Mouse (Mus musculus) heart, embryonic 14.5 days (tissue): ENCODE results near the gene Larp1b. TPM values are rescaled to one million over a fixed set of nuclear protein-coding genes. Genes with fewer than 3 reads are reported as not detected.

Experiments used
- ATAC-seq: fragments of 200-750 bp; cut with Nextera tagmentation; 2 replicates; pipeline ENCODE4 v1.8.0; 2017; ENCODE audit warnings: low read depth, moderate TSS enrichment; ENCODE audit not compliant: insufficient number of reproducible peaks, insufficient read depth, low FRiP score
- H3K27ac ChIP-seq, 2 experiments: fragments of 200-500 bp in 1 of 2; fragments of 300-500 bp in 1 of 2; sonication (generic) in 1 of 2; replicated peaks in 1 of 2; 2 replicates each; pipeline ENCODE4 v1.5.1; 2012 to 2014; ENCODE audit warnings: low read depth in 2 of 2, low read length in 2 of 2, control low read depth in 1 of 2, mild to moderate bottlenecking in 1 of 2, mixed read lengths in 1 of 2; ENCODE audit not compliant: control insufficient read depth in 1 of 2, insufficient read depth in 1 of 2
- H3K27me3 ChIP-seq: fragments of 300-500 bp; sonication (generic); 2 replicates; pipeline ENCODE4 v1.6.1; 2014; ENCODE audit warnings: mild to moderate bottlenecking, low read length, control low read depth; ENCODE audit not compliant: control insufficient read depth, insufficient read depth
- H3K36me3 ChIP-seq: fragments of 300-500 bp; sonication (generic); 2 replicates; pipeline ENCODE4 v1.6.1; 2014; ENCODE audit warnings: mild to moderate bottlenecking, control low read depth, low read length, mixed read lengths; ENCODE audit not compliant: control insufficient read depth, insufficient read depth
- H3K4me1 ChIP-seq, 2 experiments: fragments of 200-500 bp in 1 of 2; fragments of 300-500 bp in 1 of 2; sonication (generic) in 1 of 2; 2 replicates each; pipeline ENCODE4 v1.6.1; 2012 to 2014; ENCODE audit warnings: low read length in 2 of 2, control low read depth in 1 of 2, mixed read lengths in 1 of 2; ENCODE audit not compliant: control insufficient read depth in 2 of 2, insufficient read depth in 2 of 2
- H3K4me2 ChIP-seq: fragments of 300-500 bp; sonication (generic); 2 replicates; pipeline ENCODE4 v1.6.1; 2014; ENCODE audit warnings: mild to moderate bottlenecking, low read length
- H3K4me3 ChIP-seq, 2 experiments: fragments of 200-500 bp in 1 of 2; fragments of 300-500 bp in 1 of 2; sonication (generic) in 1 of 2; 2 replicates each; pipeline ENCODE4 v1.5.1; 2012 to 2014; ENCODE audit warnings: low read length in 2 of 2, mild to moderate bottlenecking in 2 of 2, control low read depth in 1 of 2, low read depth in 1 of 2, moderate library complexity in 1 of 2; ENCODE audit not compliant: control insufficient read depth in 1 of 2, insufficient read depth in 1 of 2
- H3K9ac ChIP-seq: fragments of 300-500 bp; sonication (generic); 2 replicates; pipeline ENCODE4 v1.6.1; 2014; ENCODE audit warnings: mild to moderate bottlenecking, low read length
- H3K9me3 ChIP-seq: fragments of 300-500 bp; sonication (generic); 2 replicates; pipeline ENCODE4 v1.6.1; 2016; ENCODE audit warnings: low read length, control low read depth; ENCODE audit not compliant: control insufficient read depth
- WGBS: fragments of 180-500 bp; shearing (Covaris S2); extraction: QIAGEN DNeasy Blood & Tissue Kit; methylation state at CpG from one replicate; pipeline ENCODE4 v1.1.7; 2014; 5-methylcytosine and 5-hydroxymethylcytosine counted together
- polyA plus RNA-seq: library from polyadenylated mRNA; unstranded; fragments of >200 nt; fragmentation: Nextera tagmentation; extraction: Ambion mirVana; gene quantifications from 2 replicates; pipeline ENCODE4 v1.2.1, GENCODE M21; 2014

The Larp1b gene
- polyA plus RNA-seq, 1 experiment from 2014 or later: 15.7 TPM

- no peak overlapping the region for H3K4me3 ChIP-seq
- no peaks in the 10 kb centered on the region for H3K9me3 ChIP-seq
- H3K27me3 ChIP-seq: no peaks in the 10 kb centered on the region
- no peak for ATAC-seq
- no peaks in the 10 kb centered on the region for H3K4me1 ChIP-seq
- 72% methylated on average over 1 of the region's 1 CpGs for WGBS
- H3K36me3 ChIP-seq: no peaks in the 10 kb centered on the region
- H3K27ac ChIP-seq: no peak overlapping the region
- H3K9ac ChIP-seq: no peak overlapping the region
- H3K4me2 ChIP-seq: no peak overlapping the region
Measured at GRCm38 (mm10) chr3:40995161-40995560, 45.5 kb downstream of the Larp1b start.

DNA sequence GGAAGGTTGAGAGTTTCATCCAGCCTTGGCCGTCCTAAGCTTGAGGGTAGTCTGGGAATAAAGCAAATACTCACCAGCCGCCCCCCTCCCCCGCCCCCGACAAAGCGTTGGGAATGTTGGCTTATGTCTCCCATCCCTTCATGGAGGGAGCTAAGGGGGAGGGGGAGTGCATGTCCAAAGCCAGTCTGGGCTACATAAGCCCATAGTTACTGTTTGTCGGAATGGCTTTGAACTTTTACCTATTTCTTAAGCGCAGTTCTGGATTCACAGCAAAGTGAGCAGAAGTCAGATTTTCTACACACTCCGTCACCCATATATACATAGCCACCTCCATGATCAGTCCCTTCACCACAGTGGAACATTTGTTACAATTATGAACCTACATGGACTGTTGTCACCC lies 59.7 kb downstream of the Larp1b start:
- Histone ChIP-seq H3K27ac (no peak overlapping the region), H3K4me2 (no peak overlapping the region), H3K36me3 (no peaks in the 10 kb centered on the region), H3K4me3 (no peak overlapping the region), H3K27me3 (no peaks in the 10 kb centered on the region), H3K9ac (no peak overlapping the region), H3K4me1 (no peaks in the 10 kb centered on the region), H3K9me3 (no peaks in the 10 kb centered on the region)
- no peak for ATAC-seq
- 76% methylated on average over 8 of the region's 8 CpGs for WGBS

- no peaks in the 10 kb centered on the region for H3K9me3 ChIP-seq
- 85% methylated on average over 3 of the region's 3 CpGs for WGBS
- H3K4me1 ChIP-seq: no peaks in the 10 kb centered on the region
- no peak overlapping the region for H3K27ac ChIP-seq
- no peak overlapping the region for H3K4me3 ChIP-seq
- no peaks in the 10 kb centered on the region for H3K36me3 ChIP-seq
- H3K9ac ChIP-seq: no peak overlapping the region
- no peak overlapping the region for H3K4me2 ChIP-seq
- ATAC-seq: no peak
- no peaks in the 10 kb centered on the region for H3K27me3 ChIP-seq
Measured at GRCm38 (mm10) chr3:41009990-41010389, 60.4 kb downstream of the Larp1b start.

DNA sequence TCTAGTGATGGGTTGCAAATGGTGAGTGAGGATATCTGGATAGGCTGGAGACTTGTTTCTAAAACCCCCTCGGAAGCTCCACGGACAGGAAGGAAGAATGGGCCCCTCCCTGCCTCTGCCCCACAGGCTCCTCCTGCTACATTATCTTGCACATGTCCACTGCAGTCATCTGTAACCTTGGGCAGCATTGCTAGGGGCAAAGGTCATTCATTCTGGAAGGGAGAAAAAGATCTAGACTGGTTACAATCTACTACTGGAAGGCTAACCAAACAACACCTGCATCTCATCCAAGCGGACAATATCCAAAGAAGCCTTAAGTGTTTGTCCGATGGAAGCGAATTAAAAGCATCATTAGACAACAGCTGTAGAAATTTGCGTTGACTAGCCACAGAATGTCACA lies 61.1 kb downstream of the Larp1b start:
- no peaks in the 10 kb centered on the region for H3K27me3 ChIP-seq
- no peaks in the 10 kb centered on the region for H3K9me3 ChIP-seq
- H3K36me3 ChIP-seq: no peaks in the 10 kb centered on the region
- no peak for ATAC-seq
- H3K4me1 ChIP-seq: no peaks in the 10 kb centered on the region
- no peak overlapping the region for H3K27ac ChIP-seq
- no peak overlapping the region for H3K9ac ChIP-seq
- no peak overlapping the region for H3K4me3 ChIP-seq
- H3K4me2 ChIP-seq: no peak overlapping the region
- 76% methylated on average over 6 of the region's 6 CpGs for WGBS

GRCm38 (mm10) chr3:41012451-41012850 lies 62.8 kb downstream of the Larp1b start:
- 93% methylated on average over 7 of the region's 7 CpGs for WGBS
- H3K9ac ChIP-seq: no peak overlapping the region
- H3K27ac ChIP-seq: no peak overlapping the region
- H3K4me3 ChIP-seq: no peak overlapping the region
- H3K36me3 ChIP-seq: no peaks in the 10 kb centered on the region
- H3K4me1 ChIP-seq: no peaks in the 10 kb centered on the region
- no peak overlapping the region for H3K4me2 ChIP-seq
- no peaks in the 10 kb centered on the region for H3K27me3 ChIP-seq
- H3K9me3 ChIP-seq: no peaks in the 10 kb centered on the region
- no peak for ATAC-seq

GRCm38 (mm10) chr3:41014946-41015345 lies 65.3 kb downstream of the Larp1b start:
- Histone ChIP-seq H3K4me3 (no peak overlapping the region), H3K9me3 (no peaks in the 10 kb centered on the region), H3K27ac (no peak overlapping the region), H3K9ac (no peak overlapping the region), H3K27me3 (no peaks in the 10 kb centered on the region), H3K4me1 (no peaks in the 10 kb centered on the region), H3K4me2 (no peak overlapping the region), H3K36me3 (no peaks in the 10 kb centered on the region)
- WGBS: 75% methylated on average over 6 of the region's 6 CpGs
- no peak for ATAC-seq

DNA sequence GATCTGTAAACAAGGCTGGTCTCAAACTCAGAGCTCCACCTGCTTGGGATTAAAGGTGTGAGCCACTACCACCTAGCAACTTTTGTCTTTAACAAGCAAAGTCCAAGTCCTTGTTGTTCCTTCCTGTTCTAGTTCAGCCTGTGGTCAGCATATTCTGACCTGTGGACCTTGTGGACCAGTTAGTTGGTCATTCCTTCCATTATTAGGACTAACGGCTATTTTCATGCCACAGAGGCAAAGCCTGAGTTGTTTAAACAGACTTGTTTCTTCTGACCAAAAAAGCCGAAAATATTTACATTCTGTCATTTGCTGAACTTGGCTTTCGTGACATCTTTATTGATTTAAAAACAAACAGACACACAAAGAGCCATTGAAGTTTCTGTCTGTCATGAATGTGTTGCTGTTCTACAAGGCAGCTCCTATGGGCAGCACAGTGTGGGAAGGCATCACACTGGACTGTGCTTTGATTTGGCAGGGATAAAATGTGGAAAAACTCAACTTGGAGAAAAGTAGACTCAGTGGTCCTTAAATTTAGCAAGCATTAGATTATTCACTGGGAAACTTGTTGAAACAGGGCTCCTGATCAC lies 68.5 kb downstream of the Larp1b start:
- no peaks in the 10 kb centered on the region for H3K9me3 ChIP-seq

GRCm38 (mm10) chr3:41020687-41021086 lies 71.1 kb downstream of the Larp1b start:
- H3K27ac ChIP-seq: no peak overlapping the region
- H3K9me3 ChIP-seq: no peaks in the 10 kb centered on the region
- H3K4me3 ChIP-seq: no peak overlapping the region
- H3K27me3 ChIP-seq: no peaks in the 10 kb centered on the region
- WGBS: 78% methylated on average over 7 of the region's 7 CpGs
- H3K4me2 ChIP-seq: no peak overlapping the region
- peaks cover 0 to 3% of the 10 kb centered on the region in 2 experiments; a peak in 1 of 4 replicates for H3K4me1 ChIP-seq
- H3K36me3 ChIP-seq: no peaks in the 10 kb centered on the region
- ATAC-seq: no peak
- H3K9ac ChIP-seq: no peak overlapping the region

More for the DNA sequence above, 68.5 kb downstream of the Larp1b start:
- peaks cover 0 to 3% of the 10 kb centered on the region in 2 experiments; a peak in 1 of 4 replicates for H3K4me1 ChIP-seq
- H3K9ac ChIP-seq: no peak overlapping the region
- H3K4me2 ChIP-seq: no peak overlapping the region
- no peak overlapping the region for H3K27ac ChIP-seq
- H3K27me3 ChIP-seq: no peaks in the 10 kb centered on the region
- ATAC-seq: no peak
- 82% methylated on average over 3 of the region's 3 CpGs for WGBS
- no peak overlapping the region for H3K4me3 ChIP-seq
- H3K36me3 ChIP-seq: no peaks in the 10 kb centered on the region
